Mouse (Mus musculus) lung, postnatal 0 days (tissue): ENCODE measurements around the gene Rsph10b.

Source experiments
- CTCF ChIP-seq: IDR thresholded peaks from 2 replicates; pipeline ENCODE4 v1.5.1; 2016; ENCODE audit warnings: antibody characterized with exemption, mild to moderate bottlenecking
- EP300 ChIP-seq: IDR thresholded peaks from 2 replicates; pipeline ENCODE4 v1.6.1; 2016; ENCODE audit warnings: antibody characterized with exemption, mild to moderate bottlenecking, control low read depth

DNA sequence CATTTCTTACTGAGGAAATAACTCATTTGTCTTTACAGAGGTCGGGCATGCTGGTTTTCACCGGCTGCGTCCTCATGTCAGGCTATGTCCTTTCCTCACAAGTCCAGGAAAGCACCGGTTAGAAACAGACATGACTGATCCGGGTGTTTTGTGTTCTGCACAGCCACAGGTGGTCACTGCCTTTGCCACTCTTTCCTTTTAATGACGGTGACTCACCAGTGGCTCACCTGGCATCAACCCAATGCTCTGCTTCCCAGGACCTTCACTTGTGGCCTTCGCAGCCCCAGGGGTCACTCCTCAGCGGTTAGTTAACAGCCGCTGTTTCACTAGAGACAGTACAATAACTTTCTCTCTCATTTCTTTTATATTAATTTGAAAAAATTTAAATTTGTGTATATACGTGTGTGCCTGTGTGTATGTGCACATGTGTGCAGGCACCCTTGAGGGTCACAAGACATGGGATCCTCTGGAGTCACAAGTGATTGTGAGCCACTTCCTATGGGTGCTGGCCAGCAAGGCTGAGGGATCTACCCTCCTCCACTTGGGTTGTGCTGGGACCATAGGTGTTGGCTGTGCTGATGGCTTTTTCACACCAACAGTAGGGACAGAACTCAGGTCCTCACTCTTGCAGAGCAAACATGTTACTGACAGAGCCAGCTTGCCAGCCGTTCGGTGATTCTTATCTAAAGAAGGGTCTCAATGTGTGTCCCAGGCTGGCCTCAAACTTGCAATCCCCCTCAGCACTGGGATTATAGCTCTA lies 32.9 kb downstream of the Rsph10b start:
- TF ChIP-seq CTCF: no peak
- no peak for TF ChIP-seq EP300
